Mouse (Mus musculus) v-Abl transformed pro-B cells (cell line): ENCODE results near the gene B3gnt8.

ENCODE experiments used
- in situ Hi-C, 2 experiments: fragments of 400-800 bp; cut with MboI; formaldehyde crosslinking; loops; one replicate each; pipeline ENCODE4 v1.15.1; 2025; ENCODE audit not compliant: unreplicated experiment in 2 of 2

The B3gnt8 gene

GRCm38 (mm10) chr7:25617376-25618160 lies 8.9 kb upstream of the B3gnt8 start:
- in situ Hi-C loops, result no loop called here

GRCm38 (mm10) chr7:25618865-25619721 lies 7.4 kb upstream of the B3gnt8 start, which contains the start of gene Dmac2:
Dmac2 (plus strand) TSS chr7:25619414.
- in situ Hi-C loops, result no loop called here

GRCm38 (mm10) chr7:25619722-25619991 lies 6.8 kb upstream of the B3gnt8 start:
- in situ Hi-C loops, result no loop called here

- in situ Hi-C loops, result loop anchor here (5.0 to 10.0 kb wide), 3 partner anchors 37 to 95 kb away; partner anchors contain the start of genes Bckdha (in 2 of the 2), Exosc5 (in 2 of the 2), B9d2 (in 1 of the 2) and Ccdc97 (in 1 of the 2)
Measured at GRCm38 (mm10) chr7:25620101-25620500, 6.4 kb upstream of the B3gnt8 start.

GRCm38 (mm10) chr7:25620751-25621150 lies 5.7 kb upstream of the B3gnt8 start:
- in situ Hi-C loops, result loop anchor here (5.0 to 10.0 kb wide), 3 partner anchors 37 to 94 kb away; partner anchors contain the start of genes Bckdha (in 2 of the 2), Exosc5 (in 2 of the 2), B9d2 (in 1 of the 2) and Ccdc97 (in 1 of the 2)

- in situ Hi-C loops, result loop anchor here (5.0 to 10.0 kb wide), 3 partner anchors 33 to 91 kb away; partner anchors contain the start of genes Bckdha (in 2 of the 2), Exosc5 (in 2 of the 2), B9d2 (in 1 of the 2) and Ccdc97 (in 1 of the 2)
Measured at GRCm38 (mm10) chr7:25623857-25624370, 2.5 kb upstream of the B3gnt8 start.

GRCm38 (mm10) chr7:25624851-25625250 lies 1.6 kb upstream of the B3gnt8 start:
- in situ Hi-C loops, result loop anchor here (5.0 to 25.0 kb wide), 5 partner anchors 32 to 1837 kb away; partner anchors contain the start of genes Bckdha (in 2 of the 2), Exosc5 (in 2 of the 2), B9d2 (in 1 of the 2) and Ccdc97 (in 1 of the 2)

GRCm38 (mm10) chr7:25625594-25626250 lies 732 bp upstream of the B3gnt8 start:
- in situ Hi-C loops, result loop anchor here in 1 of 2 experiments (10.0 to 25.0 kb wide), 3 partner anchors 89 to 1837 kb away; partner anchors contain the start of genes Ccdc97 and Sertad3

GRCm38 (mm10) chr7:25627431-25628322 lies 1.2 kb downstream of the B3gnt8 start:
- in situ Hi-C loops, result loop anchor here in 1 of 2 experiments (10.0 to 25.0 kb wide), 3 partner anchors 87 to 1835 kb away; partner anchors contain the start of genes Ccdc97 and Sertad3

GRCm38 (mm10) chr7:25628323-25628620 lies 1.8 kb downstream of the B3gnt8 start:
- in situ Hi-C loops, result loop anchor here in 1 of 2 experiments (10.0 to 25.0 kb wide), 3 partner anchors 87 to 1834 kb away; partner anchors contain the start of genes Ccdc97 and Sertad3

GRCm38 (mm10) chr7:25632679-25633078 lies 6.2 kb downstream of the B3gnt8 start:
- in situ Hi-C loops, result loop anchor here in 1 of 2 experiments (25.0 kb wide), 2 partner anchors 1070 to 1830 kb away; partner anchors contain the start of gene Sertad3

- in situ Hi-C loops, result loop anchor here in 1 of 2 experiments (25.0 kb wide), 2 partner anchors 1074 to 1826 kb away; partner anchors contain the start of gene Sertad3
Measured at GRCm38 (mm10) chr7:25636373-25636772, 9.9 kb downstream of the B3gnt8 start.

- in situ Hi-C loops, result loop anchor here in 1 of 2 experiments (25.0 kb wide), 2 partner anchors 1075 to 1825 kb away; partner anchors contain the start of gene Sertad3
Measured at GRCm38 (mm10) chr7:25637099-25637498, 10.6 kb downstream of the B3gnt8 start.

- in situ Hi-C loops, result loop anchor here in 1 of 2 experiments (25.0 kb wide), 2 partner anchors 1077 to 1823 kb away; partner anchors contain the start of gene Sertad3
Measured at GRCm38 (mm10) chr7:25639754-25640153, 13.3 kb downstream of the B3gnt8 start.

GRCm38 (mm10) chr7:25644136-25644535 lies 17.7 kb downstream of the B3gnt8 start:
- in situ Hi-C loops, result loop anchor here in 1 of 2 experiments (25.0 kb wide), 2 partner anchors 1082 to 1818 kb away; partner anchors contain the start of gene Sertad3

GRCm38 (mm10) chr7:25644631-25645030 lies 18.2 kb downstream of the B3gnt8 start:
- in situ Hi-C loops, result loop anchor here in 1 of 2 experiments (25.0 kb wide), 2 partner anchors 1082 to 1818 kb away; partner anchors contain the start of gene Sertad3

GRCm38 (mm10) chr7:25645074-25645473 lies 18.6 kb downstream of the B3gnt8 start:
- in situ Hi-C loops, result loop anchor here in 1 of 2 experiments (25.0 kb wide), 2 partner anchors 1083 to 1817 kb away; partner anchors contain the start of gene Sertad3

GRCm38 (mm10) chr7:25647574-25648123 lies 21.2 kb downstream of the B3gnt8 start:
- in situ Hi-C loops, result loop anchor here in 1 of 2 experiments (25.0 kb wide), 2 partner anchors 1085 to 1815 kb away; partner anchors contain the start of gene Sertad3
